Mouse (Mus musculus): ENCODE data around the gene Dap. TPM values are rescaled to one million over a fixed set of nuclear protein-coding genes. Genes with fewer than 3 reads are reported as not detected.

Gene Dap
- polyA plus RNA-seq, 1 experiment from 2014 or later, result 61.4 TPM

- no peak overlapping the region for H3K4me3 ChIP-seq (ENCODE audit: low read depth, low read length)
- no peak overlapping the region for H3K27ac ChIP-seq (replicated peaks; ENCODE audit: low read depth, low read length)
- DNase-seq (ENCODE audit: low spot score), result peak; percentile 92
- peak; percentile 68 for ATAC-seq (replicated peaks; ENCODE audit: insufficient number of reproducible peaks, low FRiP score, low TSS enrichment, low read depth)
- H3K27me3 ChIP-seq (ENCODE audit: control insufficient read depth, insufficient read depth, low read length), result no peaks in the 10 kb centered on the region
- H3K4me2 ChIP-seq (ENCODE audit: low read depth, low read length), result no peak overlapping the region
- H3K9me3 ChIP-seq (replicated peaks; ENCODE audit: control insufficient read depth, low read length), result no peaks in the 10 kb centered on the region
- 5% methylated on average over 5 of the region's 5 CpGs for WGBS
- no peaks in the 10 kb centered on the region for H3K36me3 ChIP-seq (replicated peaks; ENCODE audit: control insufficient read depth, insufficient read depth, low read depth, low read length)
- H3K4me1 ChIP-seq (ENCODE audit: control insufficient read depth, insufficient read depth, low read length), result no peaks in the 10 kb centered on the region
- no peak overlapping the region for H3K9ac ChIP-seq (replicated peaks; ENCODE audit: low read length)
Observed at GRCm38 (mm10) chr15:31315630-31316231, 91.6 kb downstream of the Dap start.

DNA sequence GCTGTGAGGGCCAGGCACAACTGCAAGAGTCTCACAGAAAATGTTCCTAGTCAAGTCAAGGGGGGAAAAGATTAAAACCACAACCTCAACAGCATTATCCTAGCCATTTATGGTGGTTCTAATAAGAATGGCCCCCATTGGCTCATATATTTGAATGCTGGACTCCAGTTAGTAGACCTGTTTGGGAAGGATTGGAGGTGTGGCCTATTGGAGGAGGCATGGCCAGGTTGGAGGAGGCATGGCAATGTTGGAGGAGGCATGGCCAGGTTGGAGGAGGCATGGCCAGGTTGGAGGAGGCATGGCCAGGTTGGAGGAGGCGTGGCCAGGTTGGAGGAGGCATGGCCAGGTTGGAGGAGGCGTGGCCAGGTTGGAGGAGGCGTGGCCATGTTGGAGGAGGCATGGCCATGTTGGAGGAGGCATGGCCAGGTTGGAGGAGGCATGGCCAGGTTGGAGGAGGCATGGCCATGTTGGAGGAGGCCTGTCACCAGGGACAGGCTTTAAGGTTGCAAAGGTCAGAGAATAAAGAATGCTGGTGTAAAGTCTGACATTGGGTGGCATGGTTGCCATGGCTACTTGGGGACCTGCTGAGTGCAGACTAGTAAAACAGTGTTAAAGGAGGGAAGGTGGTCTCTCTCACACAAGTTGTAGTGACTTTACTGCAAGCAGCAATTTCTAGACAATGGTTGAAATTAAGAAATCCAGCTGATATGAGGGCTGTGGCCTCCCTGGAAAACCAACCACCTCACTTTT, 93.1 kb downstream of the Dap start:
- 85% methylated on average over 3 of the region's 3 CpGs for WGBS
- no peak for ATAC-seq (replicated peaks; ENCODE audit: insufficient number of reproducible peaks, low FRiP score, low TSS enrichment, low read depth)

DNA sequence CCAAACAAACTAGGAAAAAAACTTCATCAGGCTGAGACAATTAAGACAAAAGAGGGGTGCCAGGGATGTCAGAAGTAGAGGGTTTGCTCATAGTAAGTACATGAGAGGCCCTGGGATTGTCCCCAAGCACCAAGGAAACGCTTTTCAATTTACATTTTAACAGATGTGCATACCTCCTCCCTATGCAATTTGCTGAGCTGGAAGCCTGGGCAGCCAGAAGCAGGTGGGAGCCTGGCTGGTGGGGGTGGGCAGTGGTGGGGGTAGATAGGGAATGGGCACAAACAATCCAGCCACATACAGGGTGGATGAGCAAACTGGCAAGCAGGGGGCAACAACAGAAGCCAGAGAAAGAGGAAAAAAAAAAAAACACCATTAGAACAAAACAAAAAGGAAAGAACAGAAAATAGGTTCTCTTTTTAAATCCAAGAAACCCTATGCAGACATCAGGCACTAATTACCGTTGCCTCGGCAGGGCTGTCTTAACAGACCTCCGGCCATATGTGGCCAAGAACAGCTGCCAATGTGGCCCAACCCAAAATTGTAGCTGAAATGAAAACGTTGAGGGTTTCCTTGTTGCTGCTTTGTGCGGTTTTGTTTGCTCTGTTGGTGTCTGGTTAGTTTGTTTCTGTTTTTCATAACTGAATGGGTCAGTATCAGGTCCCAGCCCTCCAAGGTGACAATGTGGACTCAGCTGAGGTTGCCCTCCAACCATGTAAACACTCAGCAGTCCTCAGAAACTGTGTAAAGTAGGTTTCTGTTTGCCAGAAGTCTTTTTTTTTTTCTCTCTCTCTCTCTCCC, 94.2 kb downstream of the Dap start:
- H3K4me1 ChIP-seq (ENCODE audit: control insufficient read depth, insufficient read depth, low read length), result no peaks in the 10 kb centered on the region
- DNase-seq (ENCODE audit: low spot score), result peak; percentile 65
- H3K9ac ChIP-seq (replicated peaks; ENCODE audit: low read length), result no peak overlapping the region
- no peaks in the 10 kb centered on the region for H3K36me3 ChIP-seq (replicated peaks; ENCODE audit: control insufficient read depth, insufficient read depth, low read depth, low read length)
- no peaks in the 10 kb centered on the region for H3K27me3 ChIP-seq (ENCODE audit: control insufficient read depth, insufficient read depth, low read length)
- H3K9me3 ChIP-seq (replicated peaks; ENCODE audit: control insufficient read depth, low read length), result no peaks in the 10 kb centered on the region
- WGBS, result 31% methylated on average over 6 of the region's 6 CpGs
- H3K4me3 ChIP-seq (ENCODE audit: low read depth, low read length), result no peak overlapping the region
- H3K4me2 ChIP-seq (ENCODE audit: low read depth, low read length), result no peak overlapping the region
- ATAC-seq (replicated peaks; ENCODE audit: insufficient number of reproducible peaks, low FRiP score, low TSS enrichment, low read depth), result no peak
- H3K27ac ChIP-seq (replicated peaks; ENCODE audit: low read depth, low read length), result 0 out of 2 replicates have a peak overlapping the region, but pooled peaks have one; percentile 22

More for the DNA sequence above, 93.1 kb downstream of the Dap start:
- DNase-seq (ENCODE audit: low spot score), result no peak
- H3K27me3 ChIP-seq (ENCODE audit: control insufficient read depth, insufficient read depth, low read length), result no peaks in the 10 kb centered on the region
- no peaks in the 10 kb centered on the region for H3K36me3 ChIP-seq (replicated peaks; ENCODE audit: control insufficient read depth, insufficient read depth, low read depth, low read length)
- H3K9ac ChIP-seq (replicated peaks; ENCODE audit: low read length), result no peak overlapping the region
- H3K27ac ChIP-seq (replicated peaks; ENCODE audit: low read depth, low read length), result no peak overlapping the region
- H3K4me2 ChIP-seq (ENCODE audit: low read depth, low read length), result no peak overlapping the region
- no peaks in the 10 kb centered on the region for H3K9me3 ChIP-seq (replicated peaks; ENCODE audit: control insufficient read depth, low read length)
- H3K4me1 ChIP-seq (ENCODE audit: control insufficient read depth, insufficient read depth, low read length), result no peaks in the 10 kb centered on the region
- no peak overlapping the region for H3K4me3 ChIP-seq (ENCODE audit: low read depth, low read length)

DNA sequence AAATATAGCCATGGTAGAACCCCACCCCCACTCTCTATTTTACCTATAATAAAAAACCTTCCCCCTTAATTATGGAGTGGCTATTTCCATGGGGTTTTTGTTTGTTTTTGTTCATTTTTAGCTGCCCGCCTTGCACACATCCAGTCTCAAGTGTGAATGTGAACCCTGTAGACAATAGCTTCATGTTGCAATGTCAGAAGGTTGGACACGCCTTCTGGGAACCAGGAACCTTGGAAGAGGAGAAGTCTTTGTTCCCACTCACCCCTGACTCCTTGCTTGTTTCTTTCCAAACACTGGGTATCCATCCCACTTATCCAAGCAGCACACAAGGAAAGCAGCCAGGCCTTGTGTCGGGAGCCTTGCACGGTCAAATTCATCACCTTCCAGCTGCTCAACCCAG, 94.9 kb downstream of the Dap start:
- DNase-seq (ENCODE audit: low spot score), result no peak
- H3K27ac ChIP-seq (replicated peaks; ENCODE audit: low read depth, low read length), result no peak overlapping the region
- WGBS, result 58% methylated on average over 4 of the region's 4 CpGs

GRCm38 (mm10) chr15:31320598-31321377, 96.7 kb downstream of the Dap start:
- Histone ChIP-seq H3K4me1 (ENCODE audit: control insufficient read depth, insufficient read depth, low read length) (no peaks in the 10 kb centered on the region), H3K27me3 (ENCODE audit: control insufficient read depth, insufficient read depth, low read length) (no peaks in the 10 kb centered on the region), H3K4me2 (ENCODE audit: low read depth, low read length) (no peak overlapping the region), H3K27ac (replicated peaks; ENCODE audit: low read depth, low read length) (no peak overlapping the region), H3K4me3 (ENCODE audit: low read depth, low read length) (no peak overlapping the region), H3K36me3 (replicated peaks; ENCODE audit: control insufficient read depth, insufficient read depth, low read depth, low read length) (no peaks in the 10 kb centered on the region), H3K9ac (replicated peaks; ENCODE audit: low read length) (no peak overlapping the region), H3K9me3 (replicated peaks; ENCODE audit: control insufficient read depth, low read length) (no peaks in the 10 kb centered on the region)
- DNase-seq (ENCODE audit: low spot score) (no peak), ATAC-seq (replicated peaks; ENCODE audit: insufficient number of reproducible peaks, low FRiP score, low TSS enrichment, low read depth) (no peak)
- WGBS, result 70% methylated on average over 12 of the region's 12 CpGs

More for the DNA sequence above, 94.9 kb downstream of the Dap start:
- no peak overlapping the region for H3K4me3 ChIP-seq (ENCODE audit: low read depth, low read length)
- no peaks in the 10 kb centered on the region for H3K36me3 ChIP-seq (replicated peaks; ENCODE audit: control insufficient read depth, insufficient read depth, low read depth, low read length)
- no peak for ATAC-seq (replicated peaks; ENCODE audit: insufficient number of reproducible peaks, low FRiP score, low TSS enrichment, low read depth)
- H3K4me1 ChIP-seq (ENCODE audit: control insufficient read depth, insufficient read depth, low read length), result no peaks in the 10 kb centered on the region
- H3K27me3 ChIP-seq (ENCODE audit: control insufficient read depth, insufficient read depth, low read length), result no peaks in the 10 kb centered on the region
- H3K9me3 ChIP-seq (replicated peaks; ENCODE audit: control insufficient read depth, low read length), result no peaks in the 10 kb centered on the region
- no peak overlapping the region for H3K4me2 ChIP-seq (ENCODE audit: low read depth, low read length)
- H3K9ac ChIP-seq (replicated peaks; ENCODE audit: low read length), result no peak overlapping the region

DNA sequence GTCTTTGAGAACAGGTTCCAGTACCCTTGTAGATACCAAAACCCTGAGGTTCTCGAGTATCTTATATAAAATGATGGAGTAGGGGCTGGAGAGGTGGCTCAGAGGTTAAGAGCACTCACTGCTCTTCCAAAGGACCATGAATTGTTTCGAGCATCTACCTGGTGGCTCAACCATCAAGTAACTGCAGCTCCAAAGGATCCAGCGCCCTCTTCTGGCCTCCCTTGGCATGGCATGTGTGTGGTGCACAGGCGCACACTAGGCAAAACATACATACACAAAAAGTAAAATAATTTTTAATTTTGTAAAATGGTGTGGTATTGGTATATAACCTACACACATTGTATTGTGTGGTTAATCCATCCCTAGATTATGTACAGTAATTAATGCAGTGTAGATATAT, 99.6 kb downstream of the Dap start:
- Histone ChIP-seq H3K4me2 (ENCODE audit: low read depth, low read length) (no peak overlapping the region), H3K9ac (replicated peaks; ENCODE audit: low read length) (no peak overlapping the region), H3K4me1 (ENCODE audit: control insufficient read depth, insufficient read depth, low read length) (no peaks in the 10 kb centered on the region), H3K36me3 (replicated peaks; ENCODE audit: control insufficient read depth, insufficient read depth, low read depth, low read length) (no peaks in the 10 kb centered on the region), H3K9me3 (replicated peaks; ENCODE audit: control insufficient read depth, low read length) (no peaks in the 10 kb centered on the region), H3K27ac (replicated peaks; ENCODE audit: low read depth, low read length) (no peak overlapping the region), H3K27me3 (ENCODE audit: control insufficient read depth, insufficient read depth, low read length) (no peaks in the 10 kb centered on the region), H3K4me3 (ENCODE audit: low read depth, low read length) (no peak overlapping the region)
- no peak for DNase-seq (ENCODE audit: low spot score)
- whole genome bisulfite sequencing, result 75% methylated on average over 4 of the region's 4 CpGs
- no peak for ATAC-seq (replicated peaks; ENCODE audit: insufficient number of reproducible peaks, low FRiP score, low TSS enrichment, low read depth)

All from embryonic facial prominence, embryonic 11.5 days (tissue).